Mouse (Mus musculus) CH12.LX (cell line): ENCODE results near the gene Clk2.

ENCODE experiments used
- CTCF ChIP-seq, 2 experiments: IDR thresholded peaks in 1 of 2; conservative IDR thresholded peaks in 1 of 2; 2 replicates each; pipeline ENCODE4 v1.5.1; 2011 to 2012; ENCODE audit warnings: low read depth in 2 of 2, low read length in 2 of 2, improper control_type of control experiment in 1 of 2, inconsistent platforms in 1 of 2, mild to moderate bottlenecking in 1 of 2, moderate library complexity in 1 of 2
- POLR2A ChIP-seq: IDR thresholded peaks from 2 replicates; pipeline ENCODE4 v1.6.1; 2011; ENCODE audit warnings: low read depth, mild to moderate bottlenecking, improper control_type of control experiment, low read length

GRCm38 (mm10) chr3:89176421-89176820 is 11.8 kb downstream of the Clk2 start:
- TF ChIP-seq POLR2A = no peak
- TF ChIP-seq CTCF (conservative IDR thresholded peaks at IDR 0.05 in 1 of 2, IDR thresholded peaks at IDR 0.05 in 1 of 2; ENCODE audit: low read depth in 2 of 2, low read length in 2 of 2) = no peak
